Mouse (Mus musculus): Measurements from ENCODE around the gene Ice2. TPM values are rescaled to one million over a fixed set of nuclear protein-coding genes. Genes with fewer than 3 reads are reported as not detected.

The Ice2 gene
- total and polyA plus RNA-seq, 3 experiments: 11.6 to 14.6 TPM; not detected in 1

- Histone ChIP-seq H3K36me3 (ENCODE audit: control insufficient read depth in 1 of 2, insufficient read depth in 2 of 2, low read length in 2 of 2) (no peaks in the 10 kb centered on the region; a peak in 1 of 4 replicates), H3K27me3 (ENCODE audit: control insufficient read depth in 1 of 2, insufficient read depth in 2 of 2, low read length in 2 of 2) (no peaks in the 10 kb centered on the region)
Measured at GRCm38 (mm10) chr9:69431863-69432555, 34.3 kb downstream of the Ice2 start.

GRCm38 (mm10) chr9:69435194-69435593 is 37.5 kb downstream of the Ice2 start:
- no peak for TF ChIP-seq POLR2A (IDR thresholded peaks at IDR 0.05; ENCODE audit: control insufficient read depth in 1 of 2, insufficient read depth in 1 of 2, low read depth in 1 of 2, low read length in 2 of 2, poor library complexity in 1 of 2)
- no peak for TF ChIP-seq CHD2 (IDR thresholded peaks at IDR 0.05; ENCODE audit: low read length)
- no peak for TF ChIP-seq RCOR1 (IDR thresholded peaks at IDR 0.05; ENCODE audit: low read depth, low read length)
- TF ChIP-seq EP300 (IDR thresholded peaks at IDR 0.05; ENCODE audit: low read depth in 1 of 2, low read length in 2 of 2): no peak
- no peak for TF ChIP-seq POLR2AphosphoS2 (IDR thresholded peaks at IDR 0.05; ENCODE audit: low read length)
- no peak for TF ChIP-seq SMC3 (IDR thresholded peaks at IDR 0.05; ENCODE audit: low read depth, low read length)
- TF ChIP-seq MYB (IDR thresholded peaks at IDR 0.05; ENCODE audit: low read depth, low read length): no peak
- TF ChIP-seq HCFC1 (IDR thresholded peaks at IDR 0.05; ENCODE audit: low read depth, low read length): no peak
- TF ChIP-seq MAFK (IDR thresholded peaks at IDR 0.05; ENCODE audit: borderline replicate concordance, low read depth, low read length): no peak
- TF ChIP-seq TBP (IDR thresholded peaks at IDR 0.05; ENCODE audit: low read depth, low read length): no peak
- no peak for TF ChIP-seq USF1 (IDR thresholded peaks at IDR 0.05; ENCODE audit: low read depth, low read length)
- TF ChIP-seq USF2 (IDR thresholded peaks at IDR 0.05; ENCODE audit: borderline replicate concordance in 1 of 2, insufficient read depth in 1 of 2, low read depth in 1 of 2, low read length in 2 of 2): no peak
- TF ChIP-seq BHLHE40 (IDR thresholded peaks at IDR 0.05; ENCODE audit: borderline replicate concordance, low read depth, low read length): no peak
- no peak for TF ChIP-seq MEF2A (IDR thresholded peaks at IDR 0.05; ENCODE audit: extremely low read depth, insufficient replicate concordance, low read depth, low read length, poor library complexity, severe bottlenecking)
- TF ChIP-seq NELFE (IDR thresholded peaks at IDR 0.05; ENCODE audit: low read depth, low read length): no peak
- no peak for TF ChIP-seq SIN3A (IDR thresholded peaks at IDR 0.05; ENCODE audit: low read length)
- TF ChIP-seq CTCF (IDR thresholded peaks at IDR 0.05 in 2 of 3, conservative IDR thresholded peaks at IDR 0.05 in 1 of 3; ENCODE audit: control insufficient read depth in 1 of 3, insufficient read depth in 1 of 3, low read depth in 2 of 3, low read length in 3 of 3, poor library complexity in 1 of 3, severe bottlenecking in 1 of 3): no peak
- TF ChIP-seq E2F4 (IDR thresholded peaks at IDR 0.05; ENCODE audit: borderline replicate concordance, low read depth, low read length): no peak

More at GRCm38 (mm10) chr9:69431863-69432555, 34.3 kb downstream of the Ice2 start:
- no peak overlapping the region for H3K9ac ChIP-seq (ENCODE audit: control insufficient read depth, low read depth, low read length, poor library complexity, severe bottlenecking)
- no peaks in the 10 kb centered on the region for H3K4me1 ChIP-seq (ENCODE audit: control insufficient read depth in 1 of 2, insufficient read depth in 2 of 2, low read length in 2 of 2)
- no peaks in the 10 kb centered on the region for H3K9me3 ChIP-seq (replicated peaks; ENCODE audit: insufficient read depth, low read length)
- no peak for DNase-seq (ENCODE audit: low read depth, low spot score)
- no peaks in the 10 kb centered on the region for H3K79me2 ChIP-seq (ENCODE audit: control insufficient read depth, insufficient read depth, low read length, poor library complexity)
- TF ChIP-seq ETS1 (IDR thresholded peaks at IDR 0.05; ENCODE audit: low read depth, low read length) (no peak), E2F4 (IDR thresholded peaks at IDR 0.05; ENCODE audit: borderline replicate concordance, low read depth, low read length) (no peak), HCFC1 (IDR thresholded peaks at IDR 0.05; ENCODE audit: low read depth, low read length) (no peak), BHLHE40 (IDR thresholded peaks at IDR 0.05; ENCODE audit: borderline replicate concordance, low read depth, low read length) (no peak), MXI1 (IDR thresholded peaks at IDR 0.05; ENCODE audit: low read depth, low read length) (no peak), RAD21 (IDR thresholded peaks at IDR 0.05; ENCODE audit: low read depth, low read length) (no peak), POLR2AphosphoS5 (IDR thresholded peaks at IDR 0.05; ENCODE audit: borderline replicate concordance, low read depth, low read length) (no peak)
- H3K4me3 ChIP-seq (ENCODE audit: control insufficient read depth in 1 of 2, insufficient read depth in 1 of 2, low read depth in 2 of 2, low read length in 2 of 2): no peak overlapping the region
- H3K27ac ChIP-seq (ENCODE audit: control insufficient read depth, low read depth, low read length): no peak overlapping the region

More at GRCm38 (mm10) chr9:69435194-69435593, 37.5 kb downstream of the Ice2 start:
- no peaks in the 10 kb centered on the region for H3K36me3 ChIP-seq (ENCODE audit: control insufficient read depth in 1 of 2, insufficient read depth in 2 of 2, low read length in 2 of 2)
- no peaks in the 10 kb centered on the region for H3K9me3 ChIP-seq (replicated peaks; ENCODE audit: insufficient read depth, low read length)
- H3K27ac ChIP-seq (ENCODE audit: control insufficient read depth, low read depth, low read length): no peak overlapping the region
- no peak for DNase-seq (ENCODE audit: low read depth, low spot score)
- no peak overlapping the region for H3K4me3 ChIP-seq (ENCODE audit: control insufficient read depth in 1 of 2, insufficient read depth in 1 of 2, low read depth in 2 of 2, low read length in 2 of 2)
- H3K9ac ChIP-seq (ENCODE audit: control insufficient read depth, low read depth, low read length, poor library complexity, severe bottlenecking): no peak overlapping the region
- H3K4me1 ChIP-seq (ENCODE audit: control insufficient read depth in 1 of 2, insufficient read depth in 2 of 2, low read length in 2 of 2): no peaks in the 10 kb centered on the region
- H3K79me2 ChIP-seq (ENCODE audit: control insufficient read depth, insufficient read depth, low read length, poor library complexity): no peaks in the 10 kb centered on the region
- no peaks in the 10 kb centered on the region for H3K27me3 ChIP-seq (ENCODE audit: control insufficient read depth in 1 of 2, insufficient read depth in 2 of 2, low read length in 2 of 2)

Data from MEL (cell line).